Mouse (Mus musculus) heart, embryonic 12.5 days (tissue): ENCODE data around the gene Txndc16. TPM values are rescaled to one million over a fixed set of nuclear protein-coding genes. Genes with fewer than 3 reads are reported as not detected.

Source experiments
- polyA plus RNA-seq: library from polyadenylated mRNA; unstranded; fragments of >200 nt; fragmentation: Nextera tagmentation; extraction: Ambion mirVana; gene quantifications from 2 replicates; pipeline ENCODE4 v1.2.1, GENCODE M21; 2016

Gene Txndc16
- polyA plus RNA-seq, 1 experiment from 2014 or later, result 15.3 TPM

Other genes with a start within 250 kb of the Txndc16 start
- gene Ptger2, start 232.1 kb downstream of the Txndc16 start, polyA plus RNA-seq, result 0.04 TPM in 1 of 2 replicates, not detected in the other
- gene Gpr137c, start 611 bp downstream of the Txndc16 start, polyA plus RNA-seq, result 6.6 and 8.5 TPM in 2 replicates
- gene Ero1l, start 98.4 kb upstream of the Txndc16 start, polyA plus RNA-seq, result 53.7 and 58.6 TPM in 2 replicates
- 132 and 134 TPM in 2 replicates for gene Psmc6, start 109.5 kb upstream of the Txndc16 start, polyA plus RNA-seq
- gene Styx, start 130.8 kb upstream of the Txndc16 start, polyA plus RNA-seq, result 48.6 and 53.9 TPM in 2 replicates
- 30.5 and 33.0 TPM in 2 replicates for gene Gnpnat1, start 184.6 kb upstream of the Txndc16 start, polyA plus RNA-seq